Mouse (Mus musculus): ENCODE results near the gene Gcn1l1.

The Gcn1l1 gene

DNA sequence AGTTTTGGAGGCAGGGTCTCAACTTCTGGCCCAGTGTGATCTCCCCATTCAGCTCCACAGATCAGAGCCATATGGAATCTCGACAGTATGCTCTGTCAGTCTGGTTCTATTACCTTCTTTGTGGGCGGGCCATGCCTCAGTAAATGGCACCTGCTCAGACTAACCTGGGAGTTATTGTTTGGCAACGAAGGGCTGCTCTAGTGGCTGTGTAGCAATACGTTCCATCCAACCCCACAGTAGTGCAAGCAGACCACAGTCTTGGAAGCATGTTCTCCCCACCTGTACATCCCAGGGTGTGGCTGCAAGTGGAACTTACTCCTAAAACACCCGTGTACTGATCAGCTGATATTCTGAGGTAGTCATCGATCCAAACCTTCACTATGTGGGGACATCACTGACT lies 91.6 kb downstream of the Gcn1l1 start:
- no peak for DNase-seq (ENCODE audit: low read depth)

DNA sequence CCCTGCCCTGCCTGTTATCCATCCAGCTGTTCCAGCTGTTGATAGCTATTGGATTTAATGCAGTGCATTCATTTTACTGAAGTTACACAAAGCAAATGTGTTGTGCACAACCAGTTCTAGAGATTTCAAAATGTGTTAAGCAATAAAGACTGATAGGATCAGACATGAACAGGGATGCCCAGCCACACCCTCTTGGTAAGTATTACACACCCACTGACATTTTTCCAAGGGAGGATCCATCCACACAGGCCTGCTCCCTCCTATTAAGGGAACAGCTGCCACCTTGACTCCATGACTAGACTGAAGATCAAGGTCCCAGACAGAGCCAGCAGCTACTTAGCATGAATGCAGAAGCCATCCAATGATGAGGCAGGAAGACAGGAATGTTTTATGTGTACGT lies 92.2 kb downstream of the Gcn1l1 start:
- DNase-seq (ENCODE audit: low read depth), result no peak

DNA sequence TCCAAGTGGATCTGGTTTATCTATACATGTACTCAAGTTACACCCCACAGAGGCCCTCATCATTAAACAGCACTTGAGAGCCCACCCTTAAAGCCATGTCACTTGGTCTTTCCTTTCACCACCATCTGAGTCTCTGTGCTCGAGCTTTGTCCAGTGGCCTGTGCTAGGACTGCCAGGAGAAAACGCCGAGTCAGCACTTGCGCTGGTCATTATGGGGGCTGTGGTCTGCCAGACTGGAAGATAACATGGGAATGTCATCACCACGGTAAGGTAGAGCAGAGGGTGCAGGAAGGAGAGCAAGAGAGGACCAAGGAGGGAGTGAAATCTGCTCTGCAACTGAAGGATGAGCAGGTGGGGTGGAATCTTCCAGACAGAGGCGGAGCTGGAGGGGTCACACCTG lies 93.3 kb downstream of the Gcn1l1 start:
- no peak for DNase-seq (ENCODE audit: low read depth)

DNA sequence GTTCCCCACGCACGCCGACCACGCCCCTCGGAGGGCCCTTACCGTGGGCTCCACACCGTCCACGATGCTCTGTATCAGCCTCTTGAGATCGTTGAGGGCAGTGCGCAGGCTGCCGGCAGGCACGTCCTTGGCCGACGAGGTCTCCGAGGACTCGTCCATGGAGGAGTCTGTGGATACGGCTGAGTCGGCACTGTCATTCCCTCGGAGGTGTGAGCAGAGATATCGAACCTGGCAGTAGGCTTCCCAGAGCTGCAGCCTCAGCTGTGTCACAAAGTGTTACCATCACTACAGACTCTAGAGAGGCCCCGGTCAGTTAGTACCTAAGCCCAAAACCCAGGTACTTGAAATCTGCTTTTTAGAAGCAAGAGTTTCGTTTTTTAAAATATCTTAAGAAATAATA lies 97.6 kb downstream of the Gcn1l1 start:
- no peak for DNase-seq (ENCODE audit: low read depth)

DNA sequence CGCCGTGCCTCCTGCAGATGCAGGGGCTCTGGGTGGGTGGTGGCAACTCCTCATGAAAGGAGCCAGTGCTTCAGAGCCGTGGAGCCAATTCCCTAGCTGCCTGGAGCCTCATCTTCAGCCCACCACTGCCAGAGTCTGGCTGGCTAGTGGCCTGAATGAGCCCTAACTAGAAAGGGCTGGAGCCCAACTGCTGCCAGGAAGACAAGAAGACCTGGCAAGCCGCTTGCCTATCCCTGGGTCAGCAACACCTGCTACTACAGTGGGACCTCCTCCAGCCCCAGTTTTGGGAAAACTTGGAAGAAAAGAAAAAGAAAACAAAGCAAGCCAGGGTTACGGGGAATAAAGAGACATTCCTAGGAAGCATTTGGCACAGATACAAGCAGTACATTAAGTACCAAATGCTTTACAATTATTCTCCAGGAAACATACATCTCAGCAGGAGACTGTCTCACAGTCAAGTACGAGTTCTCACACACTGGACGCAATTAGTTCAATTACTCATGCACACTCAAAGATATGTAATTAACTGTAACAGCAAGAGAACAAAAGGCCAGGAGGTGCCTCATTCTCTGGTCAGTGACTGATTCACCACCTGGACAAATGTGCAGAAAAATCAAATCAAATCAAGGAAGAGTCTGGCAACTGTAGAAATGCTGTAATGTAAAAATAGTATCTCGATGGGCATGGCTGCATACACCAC lies 101.5 kb downstream of the Gcn1l1 start:
- DNase-seq (ENCODE audit: low read depth), result no peak

DNA sequence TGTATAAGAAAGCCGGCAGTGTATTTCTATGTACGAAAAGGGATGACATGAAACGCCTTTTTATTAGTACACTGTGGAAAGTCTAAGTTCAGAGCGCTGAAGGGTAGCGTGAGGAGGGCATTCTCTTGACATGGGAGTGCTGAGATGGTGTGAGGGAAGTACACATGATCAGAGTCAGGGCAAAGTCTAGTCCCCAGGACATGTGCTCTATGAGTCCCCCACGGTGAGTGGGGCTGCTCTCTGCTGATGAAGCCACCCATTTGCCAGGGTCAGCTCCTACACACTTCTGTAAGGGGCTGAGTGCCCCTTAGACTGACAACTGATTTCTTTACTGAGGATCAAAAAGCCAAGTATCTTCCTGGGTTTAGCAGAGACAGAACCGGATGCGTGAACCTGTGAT lies 102.2 kb downstream of the Gcn1l1 start:
- no peak for DNase-seq (ENCODE audit: low read depth)

DNA sequence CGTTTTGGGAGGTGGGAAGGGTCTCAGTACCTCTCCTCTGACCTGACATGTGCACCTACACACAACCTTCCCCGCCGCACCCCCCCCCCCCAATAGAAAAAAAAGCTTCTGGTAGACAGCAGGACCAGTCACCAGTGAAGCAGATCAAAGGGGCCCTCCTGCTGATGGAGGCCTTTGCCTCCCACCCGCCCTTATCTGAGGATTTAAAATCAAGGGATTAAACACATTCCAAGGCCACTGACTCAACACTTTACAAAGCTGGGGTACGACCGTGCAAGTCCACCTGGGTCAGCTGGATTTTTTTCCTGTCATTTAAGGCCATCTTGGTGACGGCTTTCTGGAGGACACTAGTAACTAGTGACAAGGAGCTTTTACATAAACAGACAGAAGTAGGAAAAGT lies 102.8 kb downstream of the Gcn1l1 start:
- DNase-seq (ENCODE audit: low read depth), result no peak

DNA sequence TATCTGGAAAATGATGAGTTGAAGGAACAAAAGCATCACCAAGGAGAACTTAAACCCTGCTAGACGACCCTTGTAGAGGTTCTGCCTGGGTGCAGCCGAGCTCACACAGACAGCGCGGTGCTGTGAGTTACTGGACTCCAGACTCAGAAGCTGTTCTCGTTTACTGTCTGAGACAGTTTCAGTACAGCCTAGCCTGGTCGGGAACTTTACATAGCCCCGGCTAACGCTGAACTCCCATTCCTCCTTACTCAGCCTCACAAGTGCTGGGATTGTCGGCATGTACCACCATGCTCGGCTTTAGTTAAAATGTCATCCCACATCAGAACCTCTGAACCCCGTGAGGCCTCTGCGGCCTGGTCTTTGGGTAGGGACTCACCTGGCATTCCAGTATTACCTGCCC lies 103.9 kb downstream of the Gcn1l1 start:
- DNase-seq (ENCODE audit: low read depth), result no peak

DNA sequence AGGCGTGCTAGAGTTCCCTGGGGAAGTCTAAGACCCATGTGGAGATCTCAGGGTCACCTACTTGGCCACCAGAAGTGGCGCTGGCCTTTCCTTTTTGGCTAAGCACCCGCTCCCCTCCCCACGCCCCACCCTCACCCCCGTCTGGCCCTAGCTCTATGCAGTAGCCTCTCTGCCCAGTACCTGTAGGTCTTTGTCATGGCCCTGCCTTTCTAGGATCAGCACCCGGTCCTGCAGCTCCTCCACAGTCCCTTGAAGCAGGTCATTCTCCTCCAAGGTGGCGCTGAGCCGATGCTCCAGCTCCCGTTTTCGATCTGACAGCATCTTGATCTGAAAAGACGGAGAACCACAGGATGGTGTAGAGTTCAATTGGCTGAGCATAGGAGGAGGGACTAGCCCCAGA lies 104.9 kb downstream of the Gcn1l1 start:
- no peak for DNase-seq (ENCODE audit: low read depth)

DNA sequence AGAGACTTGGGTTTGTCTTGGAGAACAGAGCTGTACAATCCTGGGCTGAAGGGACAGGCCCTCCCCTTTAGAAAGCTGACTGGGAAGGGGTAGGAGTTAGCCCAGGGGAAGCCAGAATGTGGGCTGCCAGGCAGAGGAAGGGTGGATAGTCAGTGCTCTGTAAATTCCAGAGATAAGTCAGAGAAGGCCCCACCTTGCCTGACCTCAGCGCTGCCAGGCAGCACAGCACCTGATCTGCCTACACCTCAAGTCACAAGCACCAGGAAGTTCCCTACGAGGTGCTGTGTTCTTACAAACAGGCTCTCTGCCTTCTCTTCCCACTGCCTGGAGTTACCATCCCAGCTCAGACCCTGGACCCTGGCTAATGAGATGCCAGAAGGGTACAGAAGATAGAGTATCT lies 105.4 kb downstream of the Gcn1l1 start:
- no peak for DNase-seq (ENCODE audit: low read depth)

DNA sequence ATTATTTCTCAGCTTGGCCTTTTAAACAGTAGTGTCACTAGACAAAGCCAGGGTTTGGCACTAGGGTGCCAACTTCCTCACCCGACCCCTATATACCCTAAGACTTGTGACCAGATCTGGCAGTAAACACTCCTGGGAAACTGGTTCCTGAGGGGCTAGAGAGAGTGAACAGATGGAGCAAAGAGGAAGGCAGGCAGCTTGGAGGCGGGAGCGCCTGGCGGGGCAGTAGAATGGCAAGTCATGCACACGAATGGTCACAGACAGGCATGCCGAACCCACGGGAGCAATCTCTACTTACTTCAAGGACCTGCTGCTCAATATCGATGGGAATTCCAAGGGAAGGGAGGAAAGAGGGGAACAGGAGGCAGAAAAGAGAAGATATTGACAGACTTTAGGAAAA lies 106.8 kb downstream of the Gcn1l1 start:
- DNase-seq (ENCODE audit: low read depth), result no peak

Measured in c-Kit-positive CD71-positive TER-119-negative erythroid progenitor cells, embryonic 14.5 days (primary cell).